Mouse (Mus musculus): ENCODE measurements around the gene Rhoj.

DNA sequence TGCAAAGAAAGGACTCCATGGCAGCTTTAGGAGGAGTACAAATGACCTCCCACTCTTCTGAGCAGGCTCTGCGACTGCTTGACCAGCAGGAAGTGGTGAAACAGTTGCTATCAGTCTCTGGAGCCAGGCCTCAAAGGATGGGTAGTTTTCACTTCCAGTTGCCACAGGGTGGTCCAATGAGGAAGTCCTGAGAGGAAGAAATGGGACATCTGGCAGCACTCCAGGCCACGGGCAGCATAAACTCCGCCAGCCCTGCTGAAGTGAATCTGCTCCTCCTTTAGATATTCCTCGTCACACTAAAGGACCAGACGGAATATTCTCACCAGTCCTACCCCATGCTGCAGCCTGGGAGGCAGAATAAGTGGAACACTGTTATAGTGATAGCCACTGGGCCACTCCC is 140.8 kb downstream of the Rhoj start:
- no peak for TF ChIP-seq CTCF (conservative IDR thresholded peaks at IDR 0.05; ENCODE audit: low read length)
- TF ChIP-seq POU5F1 (IDR thresholded peaks at IDR 0.05; ENCODE audit: borderline replicate concordance, low read length), result no peak

Measured in E14TG2a.4 (cell line).